Mouse (Mus musculus) ES-E14 (cell line): ENCODE results near the gene Slc25a13.

Experiments used
- CHD2 ChIP-seq: IDR thresholded peaks from 2 replicates; pipeline ENCODE4 v1.6.1; 2014; ENCODE audit warnings: mild to moderate bottlenecking, low read depth, low read length, inconsistent platforms
- MAFK ChIP-seq: IDR thresholded peaks from 2 replicates; pipeline ENCODE4 v1.6.1; 2014; ENCODE audit warnings: mild to moderate bottlenecking, low read depth, low read length, inconsistent platforms; ENCODE audit not compliant: insufficient read depth
- ZC3H11A ChIP-seq: IDR thresholded peaks from 2 replicates; pipeline ENCODE4 v1.6.1; 2012; ENCODE audit warnings: low read depth, mild to moderate bottlenecking, inconsistent platforms, low read length, borderline replicate concordance

DNA sequence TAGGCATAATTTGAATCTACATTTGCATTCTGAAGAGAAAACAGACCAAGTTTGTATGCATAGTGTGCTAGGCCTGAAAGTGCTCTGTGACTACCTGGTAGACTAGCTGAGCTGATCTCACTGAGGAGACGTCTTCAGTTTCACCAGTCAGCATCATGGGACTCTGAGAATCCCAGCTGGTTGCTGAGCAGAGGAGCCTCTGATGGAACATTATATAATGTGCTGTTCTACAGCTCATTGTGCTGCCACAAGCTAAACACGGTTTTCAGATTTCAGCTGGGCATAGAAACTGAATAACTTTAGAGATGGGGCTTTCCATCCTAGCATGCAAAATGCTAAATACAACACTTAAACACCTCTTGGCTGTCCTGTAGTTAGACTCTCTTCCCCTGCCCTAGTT, 205.6 kb downstream of the Slc25a13 start:
- no peak for TF ChIP-seq ZC3H11A
- TF ChIP-seq MAFK, result no peak
- TF ChIP-seq CHD2, result no peak
